Mouse (Mus musculus) myocyte (in vitro differentiated cells): Measurements from ENCODE around the gene Cyfip2. TPM values are rescaled to one million over a fixed set of nuclear protein-coding genes. Genes with fewer than 3 reads are reported as not detected.

Source experiments
- H3K27me3 ChIP-seq: one replicate; pipeline ENCODE4 v1.6.1; 2011; ENCODE audit not compliant: control insufficient read depth, insufficient read depth, insufficient read length
- H3K36me3 ChIP-seq: one replicate; pipeline ENCODE4 v1.6.1; 2011; ENCODE audit not compliant: control insufficient read depth, insufficient read depth
- H3K4me2 ChIP-seq: one replicate; pipeline ENCODE4 v1.6.1; 2011; ENCODE audit warnings: low read depth, control low read depth
- H3K4me3 ChIP-seq: one replicate; pipeline ENCODE4 v1.5.1; 2011; ENCODE audit warnings: mild to moderate bottlenecking, control low read depth, moderate library complexity
- H3K79me2 ChIP-seq: one replicate; pipeline ENCODE4 v1.6.1; 2011; ENCODE audit not compliant: control insufficient read depth, insufficient read depth
- H3ac ChIP-seq: one replicate; pipeline ENCODE4 v1.6.1; 2011; ENCODE audit not compliant: control insufficient read depth, insufficient read length
- CEBPB ChIP-seq: IDR thresholded peaks from 2 replicates; pipeline ENCODE4 v1.6.1; 2011; ENCODE audit warnings: mild to moderate bottlenecking, moderate library complexity; ENCODE audit not compliant: poor library complexity, insufficient read depth, severe bottlenecking
- E2F4 ChIP-seq: IDR thresholded peaks from one replicate; pipeline ENCODE4 v1.6.1; 2011; ENCODE audit warnings: mild to moderate bottlenecking, control low read depth, moderate library complexity; ENCODE audit not compliant: insufficient read depth
- MAX ChIP-seq: IDR thresholded peaks from one replicate; pipeline ENCODE4 v1.6.1; 2011; ENCODE audit warnings: low read depth, mild to moderate bottlenecking, control low read depth
- MYOD1 ChIP-seq, 3 experiments: IDR thresholded peaks; one replicate each; pipeline ENCODE4 v1.6.1; 2011; ENCODE audit warnings: control low read depth in 2 of 3, low read depth in 2 of 3, mild to moderate bottlenecking in 2 of 3, moderate library complexity in 1 of 3; ENCODE audit not compliant: insufficient read length in 2 of 3, control insufficient read depth in 1 of 3
- MYOG ChIP-seq, 3 experiments: IDR thresholded peaks; one replicate each; pipeline ENCODE4 v1.6.1; 2011; ENCODE audit warnings: control low read depth in 2 of 3, low read depth in 2 of 3, mild to moderate bottlenecking in 2 of 3; ENCODE audit not compliant: insufficient read length in 2 of 3, control insufficient read depth in 1 of 3, insufficient read depth in 1 of 3
- POLR2A ChIP-seq: IDR thresholded peaks from one replicate; pipeline ENCODE4 v1.6.1; 2011; ENCODE audit warnings: low read depth, mild to moderate bottlenecking, control low read depth, moderate library complexity; ENCODE audit not compliant: insufficient read length
- POLR2AphosphoS2 ChIP-seq: IDR thresholded peaks from one replicate; pipeline ENCODE4 v1.6.1; 2011; ENCODE audit warnings: low read depth, control low read depth; ENCODE audit not compliant: insufficient read length
- REST ChIP-seq: IDR thresholded peaks from one replicate; pipeline ENCODE4 v1.6.1; 2011; ENCODE audit warnings: mild to moderate bottlenecking, control low read depth, moderate library complexity; ENCODE audit not compliant: insufficient read depth, insufficient read length
- SRF ChIP-seq: IDR thresholded peaks from one replicate; pipeline ENCODE4 v1.6.1; 2011; ENCODE audit warnings: low read depth; ENCODE audit not compliant: control insufficient read depth, insufficient read length
- TCF12 ChIP-seq: IDR thresholded peaks from one replicate; pipeline ENCODE4 v1.6.1; 2011; ENCODE audit warnings: mild to moderate bottlenecking, control low read depth; ENCODE audit not compliant: poor library complexity, insufficient read depth, severe bottlenecking
- TCF3 ChIP-seq: IDR thresholded peaks from one replicate; pipeline ENCODE4 v1.6.1; 2011; ENCODE audit warnings: low read depth, control low read depth; ENCODE audit not compliant: insufficient read length
- USF1 ChIP-seq: IDR thresholded peaks from one replicate; pipeline ENCODE4 v1.6.1; 2011; ENCODE audit warnings: low read depth, mild to moderate bottlenecking, control low read depth, moderate library complexity
- polyA plus RNA-seq: library from polyadenylated mRNA; unstranded; fragments of >200 nt; fragmentation: generic; extraction: Trizol; gene quantifications from one replicate; pipeline ENCODE4 v1.2.1, GENCODE M21; 2012; ENCODE audit warnings: missing spikeins

The Cyfip2 gene
- polyA plus RNA-seq, 1 experiment, result 16.9 TPM

DNA sequence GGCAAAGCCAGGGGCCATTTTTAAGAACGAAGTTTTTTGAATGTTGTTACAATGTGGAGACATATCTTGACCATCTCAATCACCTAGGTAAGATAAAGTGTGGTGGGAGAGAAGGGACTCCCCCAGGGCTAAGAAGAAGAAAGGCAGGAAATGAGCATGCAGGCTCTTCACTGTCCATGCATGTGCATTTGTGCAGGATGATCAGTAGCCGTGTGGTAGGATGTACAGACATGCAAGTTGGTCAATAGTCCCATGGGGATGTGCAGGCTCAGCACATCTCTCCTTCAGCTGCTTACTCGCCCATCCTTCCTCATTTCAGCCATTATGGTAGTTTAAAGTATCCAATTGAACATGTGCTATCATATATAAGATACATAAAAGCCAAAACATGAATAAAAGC lies 35.8 kb upstream of the Cyfip2 start:
- Histone ChIP-seq H3K4me2 (no peak overlapping the region), H3ac (no peak overlapping the region), H3K36me3 (no peaks in the 10 kb centered on the region), H3K27me3 (no peaks in the 10 kb centered on the region), H3K79me2 (no peaks in the 10 kb centered on the region), H3K4me3 (no peak overlapping the region)
- no peak for TF ChIP-seq MYOD1 (IDR thresholded peaks at IDR 0.05; ENCODE audit: control insufficient read depth in 1 of 3, insufficient read length in 2 of 3, low read depth in 2 of 3)
- TF ChIP-seq TCF12, result no peak
- TF ChIP-seq POLR2AphosphoS2, result no peak
- TF ChIP-seq MYOG (IDR thresholded peaks at IDR 0.05; ENCODE audit: control insufficient read depth in 1 of 3, insufficient read depth in 1 of 3, insufficient read length in 2 of 3, low read depth in 2 of 3), result no peak
- no peak for TF ChIP-seq MAX
- no peak for TF ChIP-seq USF1
- TF ChIP-seq CEBPB, result no peak
- no peak for TF ChIP-seq E2F4

DNA sequence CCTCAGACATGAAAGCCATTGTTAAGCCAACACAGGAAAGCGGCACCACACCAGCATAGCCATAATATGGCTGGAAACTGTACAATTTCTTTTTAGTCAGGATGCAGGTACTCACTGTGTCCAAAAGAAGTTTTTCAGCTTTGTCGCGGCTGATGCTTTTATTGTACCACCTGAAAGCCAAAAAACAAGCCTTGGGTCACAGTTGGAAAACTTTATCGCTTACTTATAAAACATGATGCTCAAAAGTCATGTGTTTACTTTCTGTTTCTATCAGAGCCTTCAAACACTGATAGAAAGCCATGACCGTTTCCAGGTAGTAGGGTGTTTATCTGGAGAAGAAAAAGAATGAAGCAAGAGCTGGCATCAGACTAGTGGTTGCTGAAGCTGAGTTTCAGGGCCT lies 35.1 kb upstream of the Cyfip2 start:
- TF ChIP-seq MAX (no peak), USF1 (no peak)
- Histone ChIP-seq H3K79me2 (no peaks in the 10 kb centered on the region), H3K27me3 (no peaks in the 10 kb centered on the region), H3ac (no peak overlapping the region), H3K36me3 (no peaks in the 10 kb centered on the region), H3K4me3 (no peak overlapping the region), H3K4me2 (no peak overlapping the region)

DNA sequence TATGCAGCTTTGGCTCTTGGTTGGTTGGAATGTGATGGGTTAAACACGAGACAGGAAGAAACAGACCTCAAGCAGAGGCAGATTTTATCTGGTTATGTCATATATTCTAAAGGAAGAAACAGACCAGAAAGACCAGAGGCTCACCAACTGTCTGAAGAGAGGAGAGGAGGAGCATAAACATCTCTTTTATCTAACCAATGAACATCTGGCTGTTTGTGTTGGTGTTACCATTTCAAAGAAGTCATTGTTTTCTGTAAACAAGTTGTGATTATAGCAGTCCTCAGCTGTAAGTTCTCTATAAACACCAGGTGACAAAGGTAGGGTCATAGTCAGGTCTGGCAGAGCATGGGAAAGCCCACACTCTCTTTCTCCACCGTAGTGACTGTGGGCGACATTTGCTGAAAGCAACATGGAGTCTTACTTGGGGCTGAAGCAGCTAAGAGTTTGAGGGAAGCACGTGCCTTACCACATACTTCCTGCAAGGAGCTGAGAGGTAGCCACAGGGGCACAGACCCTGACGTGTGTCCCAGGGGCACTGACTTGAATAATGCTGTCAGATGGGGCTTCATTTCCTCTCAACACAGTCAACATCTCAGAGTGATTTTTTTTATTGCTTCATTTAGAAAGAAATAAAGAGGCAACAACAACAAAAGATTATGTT lies 31.4 kb upstream of the Cyfip2 start:
- Histone ChIP-seq H3K4me2 (no peak overlapping the region), H3K79me2 (no peaks in the 10 kb centered on the region), H3K36me3 (no peaks in the 10 kb centered on the region), H3ac (no peak overlapping the region), H3K4me3 (no peak overlapping the region), H3K27me3 (no peaks in the 10 kb centered on the region)
- no peak for TF ChIP-seq MYOD1 (IDR thresholded peaks at IDR 0.05; ENCODE audit: control insufficient read depth in 1 of 3, insufficient read length in 2 of 3, low read depth in 2 of 3)
- TF ChIP-seq E2F4, result no peak
- no peak for TF ChIP-seq TCF3
- no peak for TF ChIP-seq REST
- no peak for TF ChIP-seq MAX

GRCm38 (mm10) chr11:46341960-46342359 lies 29.3 kb upstream of the Cyfip2 start:
- Histone ChIP-seq H3K79me2 (no peaks in the 10 kb centered on the region), H3K27me3 (no peaks in the 10 kb centered on the region), H3K36me3 (no peaks in the 10 kb centered on the region), H3K4me3 (no peak overlapping the region), H3ac (no peak overlapping the region), H3K4me2 (no peak overlapping the region)
- TF ChIP-seq REST (no peak), MYOD1 (IDR thresholded peaks at IDR 0.05; ENCODE audit: control insufficient read depth in 1 of 3, insufficient read length in 2 of 3, low read depth in 2 of 3) (no peak)

GRCm38 (mm10) chr11:46336020-46336419 lies 23.4 kb upstream of the Cyfip2 start:
- TF ChIP-seq TCF3, result no peak
- TF ChIP-seq REST, result no peak
- TF ChIP-seq TCF12, result no peak
- no peak for TF ChIP-seq USF1
- no peak for TF ChIP-seq POLR2A
- TF ChIP-seq MYOD1 (IDR thresholded peaks at IDR 0.05; ENCODE audit: control insufficient read depth in 1 of 3, insufficient read length in 2 of 3, low read depth in 2 of 3), result no peak
- no peak for TF ChIP-seq POLR2AphosphoS2
- no peak for TF ChIP-seq SRF
- no peak for TF ChIP-seq MAX
- Histone ChIP-seq H3K36me3 (no peaks in the 10 kb centered on the region), H3K27me3 (peaks cover 3% of the 10 kb centered on the region), H3ac (no peak overlapping the region), H3K4me2 (no peak overlapping the region), H3K79me2 (no peaks in the 10 kb centered on the region), H3K4me3 (no peak overlapping the region)

DNA sequence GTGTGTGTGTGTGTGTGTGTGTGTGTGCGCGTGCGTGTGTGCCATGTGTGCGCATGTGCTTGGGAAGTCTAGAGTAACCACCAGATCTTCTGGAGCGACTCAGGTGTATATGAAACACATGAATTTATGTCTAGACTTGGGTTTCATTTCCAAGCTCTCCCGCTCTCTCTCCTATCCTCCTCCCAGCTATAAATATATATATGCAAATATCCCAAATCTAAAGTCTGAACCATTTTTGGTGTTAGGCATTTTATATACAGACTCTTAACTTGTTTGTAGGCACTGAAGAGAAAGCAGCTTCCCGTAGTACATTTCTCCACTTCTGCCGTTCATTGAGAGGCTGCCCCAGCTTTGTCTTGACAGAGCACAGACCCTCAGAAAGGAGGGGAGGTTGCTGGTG lies 19.6 kb upstream of the Cyfip2 start:
- Histone ChIP-seq H3K4me3 (no peak overlapping the region), H3K27me3 (peaks cover 3% of the 10 kb centered on the region), H3K36me3 (no peaks in the 10 kb centered on the region), H3K79me2 (no peaks in the 10 kb centered on the region), H3K4me2 (no peak overlapping the region), H3ac (no peak overlapping the region)
- no peak for TF ChIP-seq USF1
- no peak for TF ChIP-seq E2F4
- no peak for TF ChIP-seq MYOD1 (IDR thresholded peaks at IDR 0.05; ENCODE audit: control insufficient read depth in 1 of 3, insufficient read length in 2 of 3, low read depth in 2 of 3)
- no peak for TF ChIP-seq MYOG (IDR thresholded peaks at IDR 0.05; ENCODE audit: control insufficient read depth in 1 of 3, insufficient read depth in 1 of 3, insufficient read length in 2 of 3, low read depth in 2 of 3)
- no peak for TF ChIP-seq REST
- no peak for TF ChIP-seq TCF12
- TF ChIP-seq CEBPB, result no peak
- TF ChIP-seq MAX, result no peak
- TF ChIP-seq POLR2A, result no peak
- TF ChIP-seq POLR2AphosphoS2, result no peak
- TF ChIP-seq SRF, result no peak
- TF ChIP-seq TCF3, result no peak
